Mouse (Mus musculus) MEL (cell line): ENCODE measurements around the gene Mapkap1. TPM values are rescaled to one million over a fixed set of nuclear protein-coding genes. Genes with fewer than 3 reads are reported as not detected.

Experiments used
- DNase-seq: peaks from one replicate; pipeline ENCODE4 v3.0.0; 2011; ENCODE audit warnings: low read depth, low spot score
- H3K27ac ChIP-seq: 2 replicates; pipeline ENCODE4 v1.5.1; 2012; ENCODE audit warnings: low read depth, mild to moderate bottlenecking, control low read depth, low read length, moderate library complexity; ENCODE audit not compliant: control insufficient read depth
- H3K27me3 ChIP-seq, 2 experiments: fragments of 150-350 bp in 1 of 2; sonication (generic) in 1 of 2; 2 replicates each; pipeline ENCODE4 v1.6.1; 2012; ENCODE audit warnings: low read length in 2 of 2, mild to moderate bottlenecking in 2 of 2, improper control_type of control experiment in 1 of 2, moderate library complexity in 1 of 2; ENCODE audit not compliant: insufficient read depth in 2 of 2, control insufficient read depth in 1 of 2
- H3K36me3 ChIP-seq, 2 experiments: 2 replicates each; pipeline ENCODE4 v1.6.1; 2012 to 2014; ENCODE audit warnings: low read length in 2 of 2, improper control_type of control experiment in 1 of 2, inconsistent platforms in 1 of 2, mild to moderate bottlenecking in 1 of 2; ENCODE audit not compliant: insufficient read depth in 2 of 2, control insufficient read depth in 1 of 2
- H3K4me1 ChIP-seq, 2 experiments: fragments of 150-350 bp in 1 of 2; sonication (generic) in 1 of 2; 2 replicates each; pipeline ENCODE4 v1.6.1; 2012; ENCODE audit warnings: low read length in 2 of 2, improper control_type of control experiment in 1 of 2, mild to moderate bottlenecking in 1 of 2; ENCODE audit not compliant: insufficient read depth in 2 of 2, control insufficient read depth in 1 of 2
- H3K4me3 ChIP-seq, 2 experiments: fragments of 150-350 bp in 1 of 2; sonication (generic) in 1 of 2; 2 replicates each; pipeline ENCODE4 v1.5.1; 2012; ENCODE audit warnings: low read depth in 2 of 2, low read length in 2 of 2, mild to moderate bottlenecking in 2 of 2, moderate library complexity in 2 of 2, control low read depth in 1 of 2, improper control_type of control experiment in 1 of 2; ENCODE audit not compliant: control insufficient read depth in 1 of 2, insufficient read depth in 1 of 2
- H3K79me2 ChIP-seq: 2 replicates; pipeline ENCODE4 v1.6.1; 2012; ENCODE audit warnings: mild to moderate bottlenecking, low read length, moderate library complexity; ENCODE audit not compliant: control insufficient read depth, poor library complexity, insufficient read depth
- H3K9ac ChIP-seq: 2 replicates; pipeline ENCODE4 v1.6.1; 2012; ENCODE audit warnings: low read depth, mild to moderate bottlenecking, control low read depth, low read length, moderate library complexity; ENCODE audit not compliant: control insufficient read depth, poor library complexity, severe bottlenecking
- H3K9me3 ChIP-seq: fragments of 150-350 bp; sonication (generic); replicated peaks from 2 replicates; pipeline ENCODE4 v1.6.1; 2012; ENCODE audit warnings: mild to moderate bottlenecking, low read length, improper control_type of control experiment, moderate library complexity; ENCODE audit not compliant: insufficient read depth
- BHLHE40 ChIP-seq: IDR thresholded peaks from 2 replicates; pipeline ENCODE4 v1.6.1; 2012; ENCODE audit warnings: low read depth, mild to moderate bottlenecking, inconsistent platforms, low read length, improper control_type of control experiment, borderline replicate concordance
- CHD2 ChIP-seq: IDR thresholded peaks from 2 replicates; pipeline ENCODE4 v1.6.1; 2011; ENCODE audit warnings: low read length, improper control_type of control experiment
- CTCF ChIP-seq, 3 experiments: IDR thresholded peaks in 2 of 3; conservative IDR thresholded peaks in 1 of 3; 2 replicates each; pipeline ENCODE4 v1.5.1; 2011 to 2012; ENCODE audit warnings: low read length in 3 of 3, low read depth in 2 of 3, mild to moderate bottlenecking in 2 of 3, improper control_type of control experiment in 1 of 3, inconsistent platforms in 1 of 3, mixed read lengths in 1 of 3, moderate library complexity in 1 of 3; ENCODE audit not compliant: control insufficient read depth in 1 of 3, insufficient read depth in 1 of 3, poor library complexity in 1 of 3, severe bottlenecking in 1 of 3
- EP300 ChIP-seq, 2 experiments: IDR thresholded peaks; 2 replicates each; pipeline ENCODE4 v1.6.1; 2011; ENCODE audit warnings: improper control_type of control experiment in 2 of 2, low read length in 2 of 2, low read depth in 1 of 2, mild to moderate bottlenecking in 1 of 2
- HCFC1 ChIP-seq: IDR thresholded peaks from 2 replicates; pipeline ENCODE4 v1.6.1; 2012; ENCODE audit warnings: low read depth, mild to moderate bottlenecking, inconsistent platforms, low read length, improper control_type of control experiment, moderate library complexity
- MAFK ChIP-seq: IDR thresholded peaks from 2 replicates; pipeline ENCODE4 v1.6.1; 2011; ENCODE audit warnings: low read depth, mild to moderate bottlenecking, low read length, improper control_type of control experiment, borderline replicate concordance
- MAX ChIP-seq: IDR thresholded peaks from 2 replicates; pipeline ENCODE4 v1.6.1; 2011; ENCODE audit warnings: low read length, improper control_type of control experiment
- MAZ ChIP-seq: IDR thresholded peaks from 2 replicates; pipeline ENCODE4 v1.6.1; 2012; ENCODE audit warnings: low read depth, mild to moderate bottlenecking, inconsistent platforms, low read length, improper control_type of control experiment
- MXI1 ChIP-seq: IDR thresholded peaks from 2 replicates; pipeline ENCODE4 v1.6.1; 2011; ENCODE audit warnings: mild to moderate bottlenecking, low read depth, low read length, improper control_type of control experiment
- NRF1 ChIP-seq: IDR thresholded peaks from 2 replicates; pipeline ENCODE4 v1.6.1; 2014; ENCODE audit warnings: low read depth, mild to moderate bottlenecking, inconsistent platforms, low read length, improper control_type of control experiment, moderate library complexity; ENCODE audit not compliant: poor library complexity, insufficient read depth, severe bottlenecking
- POLR2AphosphoS5 ChIP-seq: IDR thresholded peaks from 2 replicates; pipeline ENCODE4 v1.6.1; 2012; ENCODE audit warnings: low read depth, borderline replicate concordance, mild to moderate bottlenecking, inconsistent platforms, low read length, moderate library complexity, mixed read lengths
- RAD21 ChIP-seq: IDR thresholded peaks from 2 replicates; pipeline ENCODE4 v1.6.1; 2011; ENCODE audit warnings: mild to moderate bottlenecking, low read depth, low read length, improper control_type of control experiment
- TAL1 ChIP-seq: IDR thresholded peaks from 2 replicates; pipeline ENCODE4 v1.6.1; 2012; ENCODE audit warnings: mild to moderate bottlenecking, inconsistent platforms, low read length, moderate library complexity, mixed read lengths
- TBP ChIP-seq: IDR thresholded peaks from 2 replicates; pipeline ENCODE4 v1.8.0; 2011; ENCODE audit warnings: low read depth, low read length, improper control_type of control experiment
- TCF12 ChIP-seq: IDR thresholded peaks from 2 replicates; pipeline ENCODE4 v1.6.1; 2014; ENCODE audit warnings: low read depth, mild to moderate bottlenecking, inconsistent platforms, low read length, improper control_type of control experiment, moderate library complexity
- USF1 ChIP-seq: IDR thresholded peaks from 2 replicates; pipeline ENCODE4 v1.6.1; 2014; ENCODE audit warnings: low read depth, mild to moderate bottlenecking, inconsistent platforms, low read length, improper control_type of control experiment, moderate library complexity
- ZC3H11A ChIP-seq: IDR thresholded peaks from 2 replicates; pipeline ENCODE4 v1.6.1; 2012; ENCODE audit warnings: low read depth, mild to moderate bottlenecking, inconsistent platforms, low read length, improper control_type of control experiment
- ZNF384 ChIP-seq: IDR thresholded peaks from 2 replicates; pipeline ENCODE4 v1.6.1; 2012; ENCODE audit warnings: low read depth, mild to moderate bottlenecking, inconsistent platforms, low read length, improper control_type of control experiment
- polyA plus RNA-seq, 2 experiments: library from polyadenylated mRNA; stranded (reverse) in 1 of 2; unstranded in 1 of 2; fragments of >175 nt in 1 of 2; fragments of >200 nt in 1 of 2; gene quantifications; 2 replicates each; pipeline versions ENCODE4 v1.2.1 to v1.2.4; 2012; ENCODE audit warnings: low replicate concordance in 2 of 2, low read depth in 1 of 2; ENCODE audit not compliant: insufficient read length in 2 of 2, insufficient read depth in 1 of 2, missing spikeins in 1 of 2
- total RNA-seq: library from RNA; depleted of rRNA; stranded (reverse); fragments of 300-350 nt; gene quantifications from 2 replicates; pipeline ENCODE4 v1.2.3, GENCODE M21; 2012

Gene Mapkap1
- total and polyA plus RNA-seq, 3 experiments: 42.1 to 52.5 TPM; not detected in 1

- Histone ChIP-seq H3K36me3 (no peaks in the 10 kb centered on the region), H3K79me2 (no peaks in the 10 kb centered on the region)
- TF ChIP-seq ZNF384: no peak
- no peak for TF ChIP-seq HCFC1
- TF ChIP-seq MAX: no peak
- TF ChIP-seq MAFK: no peak
- no peak for TF ChIP-seq POLR2AphosphoS5
- TF ChIP-seq USF1: no peak
- TF ChIP-seq, all 39 proteins: peak for 0
- Histone ChIP-seq H3K9ac (no peak overlapping the region), H3K4me1 (no peaks in the 10 kb centered on the region), H3K27ac (no peak overlapping the region), H3K9me3 (no peaks in the 10 kb centered on the region), H3K4me3 (no peak overlapping the region), H3K27me3 (no peaks in the 10 kb centered on the region)
- no peak for DNase-seq
Measured at GRCm38 (mm10) chr2:34620778-34621415, 214.3 kb downstream of the Mapkap1 start.

- no peaks in the 10 kb centered on the region for H3K79me2 ChIP-seq
- no peak for DNase-seq
- H3K4me1 ChIP-seq: no peaks in the 10 kb centered on the region
- TF ChIP-seq ZC3H11A: no peak
- no peak for TF ChIP-seq MAZ
- no peak for TF ChIP-seq EP300 (IDR thresholded peaks at IDR 0.05; ENCODE audit: low read depth in 1 of 2, low read length in 2 of 2)
- no peak for TF ChIP-seq POLR2AphosphoS5
- TF ChIP-seq BHLHE40: no peak
- TF ChIP-seq TCF12: no peak
- TF ChIP-seq NRF1: no peak
- no peak for TF ChIP-seq TBP
- TF ChIP-seq MAX: no peak
- TF ChIP-seq USF1: no peak
- no peak for TF ChIP-seq HCFC1
- TF ChIP-seq TAL1: no peak
- TF ChIP-seq CHD2: no peak
- no peak for TF ChIP-seq CTCF (IDR thresholded peaks at IDR 0.05 in 2 of 3, conservative IDR thresholded peaks at IDR 0.05 in 1 of 3; ENCODE audit: control insufficient read depth in 1 of 3, insufficient read depth in 1 of 3, low read depth in 2 of 3, low read length in 3 of 3, poor library complexity in 1 of 3, severe bottlenecking in 1 of 3)
- TF ChIP-seq MXI1: no peak
- no peak for TF ChIP-seq ZNF384
- TF ChIP-seq RAD21: no peak
- no peak overlapping the region for H3K4me3 ChIP-seq
- H3K9ac ChIP-seq: no peak overlapping the region
- H3K27me3 ChIP-seq: no peaks in the 10 kb centered on the region
- no peak overlapping the region for H3K27ac ChIP-seq
- H3K9me3 ChIP-seq: no peaks in the 10 kb centered on the region
- H3K36me3 ChIP-seq: no peaks in the 10 kb centered on the region
Measured at GRCm38 (mm10) chr2:34621485-34621884, 214.9 kb downstream of the Mapkap1 start.
